Mouse (Mus musculus): ENCODE results near the gene 4930518I15Rik. TPM values are rescaled to one million over a fixed set of nuclear protein-coding genes. Genes with fewer than 3 reads are reported as not detected.

Gene 4930518I15Rik
- total and polyA plus RNA-seq, 3 experiments: 0.23 to 0.60 TPM; not detected in 1

DNA sequence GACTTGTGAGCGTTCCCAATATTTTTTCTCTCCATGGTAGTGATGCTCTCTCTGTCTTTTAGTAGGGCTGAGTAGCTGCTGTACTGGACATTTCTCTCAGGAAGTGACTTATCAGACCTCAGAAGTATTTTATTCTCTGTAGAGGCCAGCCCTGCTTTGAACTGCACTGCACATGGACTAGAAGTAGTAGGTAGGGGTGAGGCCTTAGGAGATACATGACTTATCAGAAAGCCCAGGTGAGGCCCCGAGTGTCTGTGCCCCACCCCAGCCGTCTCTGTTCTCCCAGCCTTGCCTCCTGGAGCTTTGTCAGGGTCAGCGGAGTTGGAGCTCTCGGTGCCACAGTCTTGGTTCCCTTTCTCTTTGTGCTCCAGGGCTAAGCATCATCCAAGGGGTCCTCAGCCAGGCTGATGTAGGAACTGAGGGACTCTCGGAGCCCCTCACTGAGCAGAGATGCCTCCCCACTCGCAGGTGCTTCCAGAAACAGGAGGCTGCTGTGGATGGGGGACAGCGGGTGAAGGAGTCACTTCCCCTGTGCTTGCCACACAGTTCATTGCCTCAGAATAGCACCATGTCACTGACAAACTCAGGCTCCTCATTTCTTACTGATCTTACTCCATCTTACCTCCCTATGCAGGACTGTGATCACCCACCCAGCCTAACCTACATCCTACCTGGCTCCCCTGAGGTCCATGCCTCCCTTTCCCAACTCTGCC, 16.5 kb upstream of the 4930518I15Rik start:
- H3K27me3 ChIP-seq (ENCODE audit: control insufficient read depth in 1 of 2, insufficient read depth in 2 of 2, low read length in 2 of 2): no peaks in the 10 kb centered on the region
- H3K4me1 ChIP-seq (ENCODE audit: control insufficient read depth in 1 of 2, insufficient read depth in 2 of 2, low read length in 2 of 2): peaks cover 4 to 11% of the 10 kb centered on the region in 2 experiments; a peak in 3 of 4 replicates
- TF ChIP-seq GABPA (IDR thresholded peaks at IDR 0.05; ENCODE audit: low read depth, low read length) (no peak), POLR2A (IDR thresholded peaks at IDR 0.05; ENCODE audit: control insufficient read depth in 1 of 2, insufficient read depth in 1 of 2, low read depth in 1 of 2, low read length in 2 of 2, poor library complexity in 1 of 2) (peak in 1 of 2 experiments; percentile 10; a peak in 1 of 4 replicates)
- H3K4me3 ChIP-seq (ENCODE audit: control insufficient read depth in 1 of 2, insufficient read depth in 1 of 2, low read depth in 2 of 2, low read length in 2 of 2): no peak overlapping the region
- no peak overlapping the region for H3K9ac ChIP-seq (ENCODE audit: control insufficient read depth, low read depth, low read length, poor library complexity, severe bottlenecking)
- H3K79me2 ChIP-seq (ENCODE audit: control insufficient read depth, insufficient read depth, low read length, poor library complexity): no peaks in the 10 kb centered on the region; the same call in 1 of the 2 replicates
- DNase-seq (ENCODE audit: low read depth, low spot score): no peak
- H3K27ac ChIP-seq (ENCODE audit: control insufficient read depth, low read depth, low read length): no peak overlapping the region
- peaks cover 11 to 12% of the 10 kb centered on the region in 2 experiments; a peak in 3 of 4 replicates for H3K36me3 ChIP-seq (ENCODE audit: control insufficient read depth in 1 of 2, insufficient read depth in 2 of 2, low read length in 2 of 2)
- no peaks in the 10 kb centered on the region for H3K9me3 ChIP-seq (replicated peaks; ENCODE audit: insufficient read depth, low read length)

DNA sequence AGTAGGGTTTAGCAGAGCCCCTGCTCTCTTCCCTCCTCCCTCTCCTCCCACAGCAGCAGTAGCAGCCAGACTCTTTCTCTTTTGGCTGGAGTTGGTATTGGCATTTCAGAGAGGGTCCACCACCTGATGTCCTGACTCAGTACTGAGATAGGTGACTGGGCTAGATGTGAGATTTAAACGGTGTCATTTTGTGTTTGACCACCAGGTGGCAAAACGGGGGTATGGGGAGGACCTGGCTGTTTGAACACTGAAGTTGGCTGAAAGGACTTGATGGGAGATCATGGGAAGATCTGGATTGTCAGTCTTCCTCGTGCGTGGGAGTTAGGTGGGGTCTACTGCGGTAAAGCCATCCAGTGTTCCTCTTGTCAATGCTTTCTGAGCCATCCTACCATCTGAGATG, 15.9 kb upstream of the 4930518I15Rik start:
- H3K79me2 ChIP-seq (ENCODE audit: control insufficient read depth, insufficient read depth, low read length, poor library complexity): peaks cover 3% of the 10 kb centered on the region; the same call in 1 of the 2 replicates
- H3K27ac ChIP-seq (ENCODE audit: control insufficient read depth, low read depth, low read length): no peak overlapping the region
- H3K9ac ChIP-seq (ENCODE audit: control insufficient read depth, low read depth, low read length, poor library complexity, severe bottlenecking): no peak overlapping the region
- peak; percentile 65 for DNase-seq (ENCODE audit: low read depth, low spot score)
- no peaks in the 10 kb centered on the region for H3K27me3 ChIP-seq (ENCODE audit: control insufficient read depth in 1 of 2, insufficient read depth in 2 of 2, low read length in 2 of 2)
- H3K4me1 ChIP-seq (ENCODE audit: control insufficient read depth in 1 of 2, insufficient read depth in 2 of 2, low read length in 2 of 2): peaks cover 4 to 11% of the 10 kb centered on the region in 2 experiments; a peak in 3 of 4 replicates
- TF ChIP-seq POLR2AphosphoS5 (IDR thresholded peaks at IDR 0.05; ENCODE audit: borderline replicate concordance, low read depth, low read length) (no peak), ZC3H11A (IDR thresholded peaks at IDR 0.05; ENCODE audit: low read depth, low read length) (peak; percentile 42; the same call in 1 of the 2 replicates), ETS1 (IDR thresholded peaks at IDR 0.05; ENCODE audit: low read depth, low read length) (no peak), SMC3 (IDR thresholded peaks at IDR 0.05; ENCODE audit: low read depth, low read length) (peak; percentile 74), JUND (IDR thresholded peaks at IDR 0.05; ENCODE audit: low read depth, low read length) (no peak), CTCF (IDR thresholded peaks at IDR 0.05 in 2 of 3, conservative IDR thresholded peaks at IDR 0.05 in 1 of 3; ENCODE audit: control insufficient read depth in 1 of 3, insufficient read depth in 1 of 3, low read depth in 2 of 3, low read length in 3 of 3, poor library complexity in 1 of 3, severe bottlenecking in 1 of 3) (peak; percentile 59 to 74 (median 66)), RAD21 (IDR thresholded peaks at IDR 0.05; ENCODE audit: low read depth, low read length) (peak; percentile 50)
- peaks cover 11 to 13% of the 10 kb centered on the region in 2 experiments for H3K36me3 ChIP-seq (ENCODE audit: control insufficient read depth in 1 of 2, insufficient read depth in 2 of 2, low read length in 2 of 2)
- no peaks in the 10 kb centered on the region for H3K9me3 ChIP-seq (replicated peaks; ENCODE audit: insufficient read depth, low read length)
- H3K4me3 ChIP-seq (ENCODE audit: control insufficient read depth in 1 of 2, insufficient read depth in 1 of 2, low read depth in 2 of 2, low read length in 2 of 2): no peak overlapping the region

DNA sequence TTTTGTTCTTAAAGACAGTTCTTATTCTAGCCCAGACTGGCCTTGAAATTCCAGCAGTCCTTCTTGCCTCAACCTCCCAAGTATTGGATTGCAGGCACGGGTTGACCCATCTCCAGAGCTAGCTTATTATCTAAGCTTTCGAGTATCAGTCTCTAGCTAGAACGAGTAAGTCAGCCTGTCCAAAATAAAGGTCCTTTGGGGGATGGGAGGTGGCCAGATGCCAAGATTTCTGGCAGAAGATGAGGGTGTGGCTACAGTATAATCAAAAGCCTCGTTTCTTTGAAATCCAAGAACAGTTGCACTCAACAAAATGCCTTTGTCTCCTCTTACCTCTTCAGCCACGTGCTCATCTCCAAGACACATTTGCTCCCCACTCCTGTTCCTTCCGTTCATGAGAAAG, 12.8 kb upstream of the 4930518I15Rik start:
- Histone ChIP-seq H3K36me3 (ENCODE audit: control insufficient read depth in 1 of 2, insufficient read depth in 2 of 2, low read length in 2 of 2) (peaks cover 12 to 24% of the 10 kb centered on the region in 2 experiments), H3K9ac (ENCODE audit: control insufficient read depth, low read depth, low read length, poor library complexity, severe bottlenecking) (no peak overlapping the region), H3K4me1 (ENCODE audit: control insufficient read depth in 1 of 2, insufficient read depth in 2 of 2, low read length in 2 of 2) (peaks cover 4 to 15% of the 10 kb centered on the region in 2 experiments; a peak in 3 of 4 replicates), H3K27ac (ENCODE audit: control insufficient read depth, low read depth, low read length) (no peak overlapping the region), H3K4me3 (ENCODE audit: control insufficient read depth in 1 of 2, insufficient read depth in 1 of 2, low read depth in 2 of 2, low read length in 2 of 2) (no peak overlapping the region), H3K27me3 (ENCODE audit: control insufficient read depth in 1 of 2, insufficient read depth in 2 of 2, low read length in 2 of 2) (no peaks in the 10 kb centered on the region), H3K79me2 (ENCODE audit: control insufficient read depth, insufficient read depth, low read length, poor library complexity) (peaks cover 9% of the 10 kb centered on the region), H3K9me3 (replicated peaks; ENCODE audit: insufficient read depth, low read length) (no peaks in the 10 kb centered on the region)
- DNase-seq (ENCODE audit: low read depth, low spot score): peak; percentile 63
- TF ChIP-seq POLR2AphosphoS5 (IDR thresholded peaks at IDR 0.05; ENCODE audit: borderline replicate concordance, low read depth, low read length): no peak
- TF ChIP-seq KAT2A (conservative IDR thresholded peaks at IDR 0.05; ENCODE audit: low read depth, low read length): no peak
- TF ChIP-seq POLR2A (IDR thresholded peaks at IDR 0.05; ENCODE audit: control insufficient read depth in 1 of 2, insufficient read depth in 1 of 2, low read depth in 1 of 2, low read length in 2 of 2, poor library complexity in 1 of 2): no peak
- TF ChIP-seq ETS1 (IDR thresholded peaks at IDR 0.05; ENCODE audit: low read depth, low read length): peak; percentile 46; the same call in 1 of the 2 replicates
- TF ChIP-seq EP300 (IDR thresholded peaks at IDR 0.05; ENCODE audit: low read depth in 1 of 2, low read length in 2 of 2): 0 out of 4 replicates have a peak, but pooled peaks of 1 of the 2 experiments have one; percentile 27
- no peak for TF ChIP-seq ZC3H11A (IDR thresholded peaks at IDR 0.05; ENCODE audit: low read depth, low read length)
- no peak for TF ChIP-seq RAD21 (IDR thresholded peaks at IDR 0.05; ENCODE audit: low read depth, low read length)
- no peak for TF ChIP-seq MAX (IDR thresholded peaks at IDR 0.05; ENCODE audit: low read length)
- TF ChIP-seq RCOR1 (IDR thresholded peaks at IDR 0.05; ENCODE audit: low read depth, low read length): peak; percentile 83
- TF ChIP-seq SIN3A (IDR thresholded peaks at IDR 0.05; ENCODE audit: low read length): no peak

Data from MEL (cell line).